Mouse (Mus musculus) liver, embryonic 13.5 days (tissue): ENCODE data around the gene Tmsb10. TPM values are rescaled to one million over a fixed set of nuclear protein-coding genes. Genes with fewer than 3 reads are reported as not detected.

Source experiments
- polyA plus RNA-seq: library from polyadenylated mRNA; unstranded; fragments of >200 nt; fragmentation: Nextera tagmentation; extraction: Ambion mirVana; gene quantifications from 2 replicates; pipeline ENCODE4 v1.2.1, GENCODE M21; 2015

Tmsb10 gene
- polyA plus RNA-seq, 1 experiment from 2014 or later: 268 TPM

Other genes starting within 250 kb of the Tmsb10 start
- gene Tcf7l1, start 169.5 kb downstream of the Tmsb10 start, polyA plus RNA-seq: 3.3 and 4.0 TPM in 2 replicates
- gene Kcmf1, start 58.8 kb downstream of the Tmsb10 start, polyA plus RNA-seq: 32.6 and 33.4 TPM in 2 replicates